Mouse (Mus musculus) cerebellum, adult (tissue): ENCODE results near the gene Rbm25.
"Not testable (repeated sequence)": the region's sequence is repeated elsewhere in the genome, so short reads cannot be mapped to it uniquely, and the experiment has no call there.

Experiments used
- ATAC-seq: cut with Nextera tagmentation; 2 replicates; pipeline ENCODE4 v1.9.2; 2017; ENCODE audit warnings: mild to moderate bottlenecking, moderate library complexity, mixed read lengths; ENCODE audit not compliant: insufficient number of reproducible peaks, low FRiP score, low TSS enrichment

The Rbm25 gene

DNA sequence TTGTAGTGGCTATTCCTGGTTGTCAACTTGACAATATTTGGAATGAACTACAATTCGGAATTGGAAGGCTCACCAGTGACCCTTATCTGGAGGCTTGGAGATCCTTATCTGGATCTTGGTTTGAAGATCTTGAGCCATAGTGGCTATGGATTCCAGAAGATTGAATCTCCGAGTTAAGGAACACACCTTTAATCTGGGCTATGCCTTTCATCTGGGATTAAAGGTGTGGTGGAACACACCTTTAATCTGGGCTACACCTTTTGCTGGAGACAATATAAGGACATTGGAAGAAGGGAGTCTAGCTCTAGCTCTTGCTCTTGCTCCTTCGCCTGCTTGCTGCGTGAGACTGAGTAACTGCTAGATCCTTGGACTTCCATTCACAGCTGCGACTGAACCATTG is at the start of gene Rbm25:
Gene Rbm25 (plus strand): TSS at position 301 of the 400 bp plus-strand sequence.
- ATAC-seq: not testable (repeated sequence)

DNA sequence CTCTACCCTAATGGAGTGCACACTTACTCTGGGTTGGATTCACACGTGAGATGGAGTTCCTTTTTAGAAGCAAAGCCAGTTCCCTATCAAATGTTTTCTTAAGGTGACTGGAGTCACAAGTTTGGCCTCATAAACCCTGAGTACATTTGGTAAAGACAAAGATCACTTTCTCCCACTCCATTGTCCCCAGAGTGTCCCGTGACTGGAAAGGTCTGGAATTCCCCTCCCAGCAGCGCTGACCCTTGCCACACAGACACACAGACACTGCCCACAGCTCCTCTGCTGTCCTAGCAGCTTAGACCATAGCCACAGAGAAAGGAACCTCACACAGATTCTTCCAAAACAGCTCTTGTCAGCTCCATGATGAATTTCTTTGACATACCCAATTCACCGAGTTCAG is 48.9 kb upstream of the Rbm25 start:
- no peak for ATAC-seq

DNA sequence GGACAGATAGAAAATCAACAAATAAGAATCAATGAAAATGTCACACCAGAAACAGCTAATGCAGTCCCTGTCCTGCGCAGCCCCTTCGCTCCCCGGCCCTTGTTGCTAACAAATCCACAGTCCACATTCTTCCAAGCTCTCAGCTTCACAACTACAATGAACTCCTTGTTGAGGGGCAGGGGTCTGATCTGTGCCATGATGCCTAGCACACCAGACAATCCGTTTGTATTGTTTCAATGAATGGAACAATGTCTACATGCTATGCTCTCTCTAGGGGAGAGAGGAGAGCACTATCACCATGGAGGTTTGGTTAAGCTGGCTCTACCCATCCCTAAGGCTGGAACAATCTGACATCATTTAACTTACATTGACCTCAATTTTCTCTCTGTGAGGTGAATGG is 48.3 kb upstream of the Rbm25 start:
- ATAC-seq: no peak

DNA sequence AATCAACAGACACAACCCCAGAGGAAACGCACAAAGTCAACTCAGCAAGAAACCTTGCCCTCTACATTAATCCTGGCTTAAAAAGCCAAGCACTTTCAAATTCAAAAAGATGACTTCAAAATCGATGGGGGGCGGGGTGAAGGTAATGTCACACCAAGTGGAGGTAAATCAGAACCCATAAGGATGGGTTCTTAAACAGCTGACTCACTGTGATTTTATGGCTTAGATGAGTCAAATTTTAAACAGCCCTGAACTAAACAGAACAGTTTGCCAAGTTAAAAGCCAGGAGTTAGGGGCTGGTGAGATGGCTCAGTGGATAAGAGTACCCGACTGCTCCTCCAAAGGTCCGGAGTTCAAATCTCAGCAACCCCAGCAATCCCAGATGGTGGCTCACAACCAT is 44.4 kb upstream of the Rbm25 start:
- ATAC-seq: no peak

DNA sequence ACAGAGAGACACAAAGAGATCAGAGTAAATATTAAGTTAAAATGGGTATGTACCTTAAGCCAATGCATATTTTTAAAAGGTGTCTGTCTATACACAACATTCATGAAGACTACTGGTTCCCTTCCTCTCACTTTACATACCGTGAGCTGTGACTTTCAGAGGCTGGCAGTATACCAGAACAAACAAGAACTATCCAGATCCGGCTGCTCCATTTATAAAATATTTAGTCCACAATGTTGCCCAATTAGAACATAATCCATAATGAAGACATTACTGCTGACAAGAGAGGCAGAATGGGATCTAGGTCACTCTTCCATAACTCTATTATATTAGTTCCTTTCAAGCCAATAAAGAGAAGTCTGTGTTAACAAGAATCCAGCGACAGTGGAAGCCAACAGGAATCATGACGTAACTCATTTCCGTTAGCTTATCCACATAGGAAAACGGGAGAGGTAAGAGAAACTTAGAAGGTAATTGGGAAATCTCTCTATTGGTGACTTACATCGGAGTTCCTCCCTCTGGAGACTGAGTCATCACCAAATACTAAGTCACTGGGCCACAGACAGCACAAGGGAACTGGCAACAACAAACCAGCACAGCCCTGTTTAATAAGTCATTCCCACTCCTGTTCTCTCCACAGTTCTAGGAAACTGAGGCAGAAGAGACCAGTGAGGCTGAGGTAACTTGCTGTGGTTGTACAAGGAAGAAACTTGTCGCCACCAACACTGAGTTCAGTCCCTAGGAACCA is 39.1 kb upstream of the Rbm25 start:
- ATAC-seq: no peak

DNA sequence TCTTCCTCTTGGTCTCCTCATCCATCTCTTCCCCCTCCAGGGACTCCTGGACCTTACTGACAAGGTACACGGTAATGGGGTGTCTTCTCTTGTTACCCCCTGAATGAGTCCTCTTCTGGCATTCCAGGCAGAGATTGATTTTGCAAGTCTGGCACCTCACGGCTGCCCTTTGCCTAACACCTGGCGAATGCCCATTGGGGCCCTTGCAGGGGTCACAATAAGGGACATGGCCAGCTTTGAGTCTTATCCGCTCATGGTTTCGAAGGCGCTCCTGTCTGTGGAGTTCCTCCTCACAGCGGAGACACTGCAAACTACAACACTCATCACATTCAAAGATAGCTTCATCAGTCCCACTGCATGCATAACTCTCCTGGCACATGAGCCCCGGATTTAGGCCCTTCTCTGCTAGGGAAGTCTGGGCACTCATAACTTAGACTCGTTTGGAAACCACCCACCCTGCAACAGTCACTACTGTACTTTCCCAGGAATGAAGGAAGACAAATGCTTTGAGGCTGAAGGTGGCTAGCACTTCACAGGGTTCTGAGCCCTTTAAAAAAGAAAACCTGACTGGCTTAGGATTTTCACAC is 36.5 kb upstream of the Rbm25 start:
- no peak for ATAC-seq

DNA sequence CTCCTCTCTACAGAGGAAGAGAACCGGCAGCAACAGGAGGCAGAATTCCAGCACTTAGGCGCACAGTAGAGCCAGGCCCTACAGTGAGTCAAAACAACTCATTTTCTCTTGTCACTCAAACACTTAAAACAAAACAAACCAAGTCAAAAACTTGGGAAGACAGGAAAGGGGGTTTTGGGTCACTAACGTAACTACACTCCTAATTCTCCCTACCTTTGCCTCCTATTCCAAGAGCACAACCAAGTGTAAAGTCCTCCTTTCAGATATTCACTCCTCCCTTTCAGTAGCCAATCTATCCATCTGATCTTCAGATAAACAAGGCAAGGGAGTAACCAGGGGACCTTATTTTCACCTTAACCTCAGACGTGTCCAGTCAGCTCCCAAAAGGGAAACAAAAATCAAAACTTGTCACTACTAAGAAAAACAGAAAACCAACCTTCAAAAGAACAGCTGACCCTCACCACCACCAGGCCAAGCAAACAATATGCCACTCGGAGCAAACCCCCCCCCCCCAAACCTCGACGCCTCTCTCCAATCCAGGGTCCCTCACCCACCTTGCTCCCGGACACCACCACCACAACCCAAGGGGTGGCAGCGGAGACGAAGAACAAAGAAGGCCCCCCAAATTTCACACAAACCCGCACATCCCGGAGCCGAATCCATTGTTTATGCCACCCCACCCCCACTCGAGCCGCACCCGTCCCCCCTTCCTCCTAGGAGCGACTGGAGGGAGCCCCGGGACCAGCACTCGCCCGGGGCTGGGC is 34.7 kb upstream of the Rbm25 start:
- peak; percentile 20; the same call in 1 of the 2 replicates for ATAC-seq

DNA sequence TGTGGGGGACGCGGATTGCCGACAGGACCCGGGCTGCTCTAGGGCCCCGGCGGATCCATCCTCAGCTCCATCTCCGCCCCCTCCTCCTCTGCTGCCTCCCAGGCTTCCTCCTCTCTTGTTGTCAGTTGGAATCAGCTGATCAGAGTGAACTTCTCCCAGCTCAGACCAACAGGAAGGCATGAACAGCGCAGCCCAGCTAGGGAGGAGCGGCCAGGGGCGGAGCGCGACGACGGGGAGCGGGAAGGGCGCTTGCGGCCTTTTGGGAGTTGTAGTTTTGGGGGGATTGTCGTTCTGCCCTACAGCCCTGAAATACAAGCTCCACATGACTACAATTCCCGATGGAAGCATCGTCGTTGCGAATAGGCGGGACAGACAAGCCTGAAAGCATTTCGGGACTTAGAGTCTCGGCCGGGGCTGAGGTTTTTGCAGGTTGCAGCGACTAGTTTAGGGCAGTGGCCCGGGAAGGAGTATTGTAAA is 34.0 kb upstream of the Rbm25 start, which contains the start of gene Zfyve1:
Gene Zfyve1 (minus strand): TSS at position 198 of the 477 bp plus-strand sequence.
- ATAC-seq: peak; percentile 100

DNA sequence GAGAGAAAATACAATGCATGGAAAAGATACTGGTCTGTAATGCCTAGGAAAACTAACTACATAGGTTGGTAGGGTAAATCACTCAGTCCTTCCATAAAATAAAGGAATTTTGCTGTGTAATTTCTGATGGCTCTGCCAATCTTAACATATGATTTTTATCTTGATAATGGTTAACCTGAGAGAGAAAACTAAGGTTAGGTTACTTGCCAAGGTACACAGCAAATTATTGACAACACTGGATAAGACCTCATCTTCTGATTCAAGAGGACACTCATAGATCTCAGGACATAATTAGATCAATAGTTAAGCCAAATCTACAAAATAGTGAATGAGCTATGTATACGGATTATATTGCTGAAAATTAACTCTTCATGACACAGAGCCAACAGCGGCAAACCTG is 33.2 kb upstream of the Rbm25 start:
- ATAC-seq: no peak

DNA sequence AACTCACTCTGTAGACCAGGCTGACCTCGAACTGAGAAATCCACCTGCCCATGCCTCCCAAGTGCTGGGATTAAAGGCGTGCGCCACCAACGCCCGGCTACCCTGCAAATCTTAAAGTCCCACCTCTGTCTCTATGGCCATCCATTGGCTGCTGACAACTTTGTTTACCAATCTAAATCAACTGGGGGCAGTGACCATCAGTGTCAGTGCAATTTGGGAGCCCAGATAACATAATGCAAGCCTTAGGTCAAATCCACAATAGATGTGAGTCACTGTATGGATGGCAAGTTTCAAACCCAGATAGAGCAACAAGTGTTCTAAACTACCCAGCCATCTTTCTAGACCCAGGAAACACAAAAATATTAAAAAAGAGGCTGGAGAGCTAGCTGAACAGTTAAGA is 28.8 kb upstream of the Rbm25 start:
- ATAC-seq: no peak

DNA sequence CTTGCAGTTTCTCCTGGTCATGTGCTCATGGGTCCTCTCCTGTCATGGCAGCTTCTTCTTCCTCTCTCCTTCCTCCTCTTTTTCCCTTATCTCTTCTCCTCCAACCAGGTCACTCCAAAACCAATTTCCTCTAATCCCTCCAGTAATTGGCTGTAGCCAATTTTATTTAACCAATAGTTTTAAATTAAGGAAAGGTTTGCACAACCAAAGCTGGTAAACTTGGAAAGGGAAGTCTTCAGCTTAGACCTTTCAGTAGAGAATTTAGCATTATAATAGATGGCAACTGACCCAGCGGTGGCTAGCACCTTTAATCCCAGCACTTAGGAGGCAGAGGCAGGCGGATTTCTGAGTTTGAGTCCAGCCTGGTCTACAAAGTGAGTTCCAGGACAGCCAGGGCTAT is 24.6 kb upstream of the Rbm25 start:
- ATAC-seq: not testable (repeated sequence)

DNA sequence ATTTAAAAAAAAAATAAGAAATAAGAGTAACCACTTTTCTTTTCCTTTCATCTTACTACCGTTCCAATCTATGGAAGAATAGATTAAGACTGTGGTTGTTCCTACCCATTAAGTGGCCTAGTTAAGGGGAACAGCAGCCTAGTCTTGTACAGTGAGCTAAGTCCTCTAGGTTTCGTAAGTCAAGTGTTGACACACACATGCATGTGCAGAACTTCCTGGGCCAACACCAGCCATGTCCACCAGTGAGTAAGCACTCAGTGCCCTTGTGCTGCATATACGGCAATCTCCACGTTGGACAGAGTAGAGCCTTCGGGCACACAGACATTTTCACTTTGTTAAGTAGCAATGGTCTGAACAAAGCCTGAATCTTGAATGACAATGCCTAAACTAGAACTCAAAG is 13.8 kb upstream of the Rbm25 start:
- ATAC-seq: no peak

DNA sequence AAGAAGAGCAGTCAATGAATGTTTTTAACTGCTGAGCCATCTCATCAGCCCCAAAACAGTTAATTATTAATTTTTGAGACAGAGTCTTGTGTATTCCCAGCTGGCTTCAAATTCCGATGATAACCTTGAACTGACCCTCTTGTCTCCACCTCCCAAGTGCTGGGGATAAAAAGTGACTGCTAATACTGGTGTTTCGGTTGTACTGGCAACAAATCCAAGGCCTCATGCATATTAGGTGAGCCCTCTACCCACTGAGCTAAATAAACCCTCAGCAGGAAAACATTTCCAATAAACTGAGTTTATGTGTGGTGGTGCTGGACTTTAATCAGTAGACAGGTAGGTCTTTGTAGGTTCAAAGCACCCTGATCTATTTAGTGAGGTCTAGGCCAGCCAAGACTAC is 12.1 kb upstream of the Rbm25 start:
- ATAC-seq: no peak

DNA sequence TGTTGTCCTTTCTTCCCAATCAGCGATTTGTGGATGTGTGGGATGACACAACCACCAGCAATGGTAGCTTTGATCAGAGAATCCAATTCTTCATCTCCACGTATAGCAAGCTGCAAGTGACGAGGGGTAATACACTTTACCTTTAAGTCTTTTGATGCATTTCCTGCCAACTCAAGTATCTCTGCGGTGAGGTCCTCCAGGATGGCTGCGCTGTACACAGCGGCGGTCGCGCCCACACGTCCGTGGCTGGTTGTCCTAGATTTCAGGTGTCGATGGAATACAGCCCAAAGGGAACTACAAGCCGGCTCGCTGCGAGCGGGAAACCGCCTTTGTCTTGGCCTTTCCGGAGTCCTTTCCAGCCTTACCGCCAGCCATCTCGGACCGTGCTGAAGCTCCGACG is 10.3 kb upstream of the Rbm25 start:
- not testable (repeated sequence) for ATAC-seq

DNA sequence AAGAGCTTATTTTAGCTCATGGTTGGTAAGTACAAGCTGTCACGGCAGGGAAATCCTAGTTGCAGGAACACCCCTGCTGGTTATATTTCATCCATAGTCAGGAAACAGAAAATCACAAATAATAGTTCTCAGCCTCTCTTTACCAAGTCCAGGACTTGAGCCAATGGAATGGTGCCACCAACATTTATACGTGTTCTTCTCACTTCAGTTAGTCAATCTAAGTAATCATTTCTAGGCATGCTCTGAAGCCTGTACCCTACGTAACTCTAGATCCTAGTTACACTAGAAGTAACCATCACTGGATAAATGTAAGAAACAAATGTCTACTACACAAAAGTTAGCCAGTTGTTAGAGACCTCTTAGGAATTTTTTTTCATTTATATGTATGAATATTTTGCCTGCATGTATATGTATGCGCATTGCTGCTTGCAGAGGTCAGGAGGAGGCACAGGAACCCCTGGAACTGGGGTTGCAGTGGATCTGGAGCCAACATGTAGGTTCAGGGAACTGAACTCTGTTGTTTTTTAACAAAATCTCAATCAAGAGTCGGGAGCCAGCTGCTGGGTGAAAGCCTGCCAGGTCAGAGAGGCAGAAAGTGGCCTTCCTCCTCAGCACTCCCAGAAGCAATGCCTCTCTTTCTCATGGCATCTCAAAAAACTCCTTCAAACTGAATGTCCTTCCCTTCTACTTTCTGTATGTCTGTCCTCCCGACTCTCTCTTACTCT is 8.8 kb upstream of the Rbm25 start:
- no peak for ATAC-seq

DNA sequence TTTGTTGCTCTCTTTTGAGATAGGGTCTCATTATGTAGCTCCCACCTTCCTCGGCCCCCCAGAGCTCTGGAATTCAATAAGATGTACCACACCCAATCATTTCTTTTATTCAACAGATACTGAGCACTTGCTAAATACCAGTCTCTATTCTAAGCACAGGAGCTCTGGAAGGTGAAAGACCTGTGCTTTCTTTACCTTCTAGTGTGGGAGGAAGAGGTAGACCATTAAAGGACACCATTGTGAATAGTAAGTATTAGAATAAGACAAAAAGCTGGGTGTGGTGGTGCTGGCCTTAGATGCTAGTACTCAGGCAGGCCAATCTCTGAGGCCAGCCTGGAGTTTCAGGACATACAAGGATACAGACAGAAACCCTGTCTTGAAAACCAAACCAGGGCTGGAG is 6.7 kb upstream of the Rbm25 start:
- ATAC-seq: no peak

DNA sequence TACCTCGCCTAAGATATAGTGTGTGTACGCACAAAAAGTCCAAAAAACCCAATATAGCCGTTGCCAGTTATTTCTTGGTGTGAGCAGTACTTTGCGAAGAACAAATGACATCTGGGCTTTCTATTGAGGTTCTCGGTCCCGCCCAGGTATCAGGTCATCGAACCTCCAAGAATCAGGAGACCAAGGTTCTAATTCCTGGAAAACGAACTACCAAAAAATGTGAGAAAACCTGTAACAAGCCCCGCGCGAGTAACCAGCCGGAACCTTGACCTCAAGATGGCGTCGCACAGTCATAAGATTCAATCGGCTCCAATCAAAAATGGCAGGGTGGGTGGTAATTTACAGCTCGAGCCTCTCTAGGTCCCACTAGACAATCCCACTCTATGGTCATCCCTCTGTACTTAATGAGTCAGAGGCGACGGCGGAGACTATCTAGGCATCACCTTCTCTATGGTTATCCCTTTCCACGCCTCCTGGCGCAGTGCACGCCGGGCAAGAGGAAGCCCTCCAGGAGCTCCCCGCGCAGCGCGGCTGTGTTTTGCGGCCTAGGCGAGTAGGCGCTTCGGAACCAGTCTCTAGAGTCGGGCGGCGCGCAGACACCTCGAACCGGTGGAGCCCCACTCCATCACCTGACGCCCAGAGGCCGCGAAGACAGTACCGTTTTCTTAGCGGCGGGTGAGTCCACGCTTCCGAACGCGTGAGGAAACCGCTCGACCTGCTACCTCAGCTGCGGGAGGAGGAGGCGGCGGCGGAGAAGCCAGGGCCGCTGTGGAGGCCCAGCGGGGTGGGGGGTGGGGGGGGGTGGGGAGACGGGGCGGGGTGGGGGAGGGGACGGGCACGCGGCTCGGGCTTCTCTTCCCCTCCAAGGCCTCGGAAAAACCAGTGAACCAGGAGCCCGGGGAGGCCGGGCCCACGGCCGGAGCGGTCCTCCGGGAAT is 975 bp downstream of the Rbm25 start:
- peak; percentile 100 for ATAC-seq

DNA sequence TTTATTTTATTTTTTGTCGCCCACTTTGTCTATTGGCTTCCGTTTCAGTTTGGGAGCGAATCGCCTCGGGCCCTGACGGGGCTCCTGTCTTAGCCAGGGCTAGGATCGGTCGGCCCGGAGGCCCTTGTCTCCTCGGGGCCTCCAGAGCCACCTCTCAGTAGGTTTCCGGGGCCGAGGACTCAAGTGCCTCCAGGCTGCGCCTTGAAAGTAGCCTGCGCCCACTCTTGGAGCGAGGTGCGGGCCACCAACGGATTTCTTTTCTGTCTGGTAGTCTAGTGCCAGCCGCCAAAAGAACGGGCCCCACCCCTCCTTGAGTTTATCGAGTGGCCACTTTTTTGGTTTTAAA is 1.6 kb downstream of the Rbm25 start:
- ATAC-seq: peak; percentile 42; the same call in 1 of the 2 replicates

DNA sequence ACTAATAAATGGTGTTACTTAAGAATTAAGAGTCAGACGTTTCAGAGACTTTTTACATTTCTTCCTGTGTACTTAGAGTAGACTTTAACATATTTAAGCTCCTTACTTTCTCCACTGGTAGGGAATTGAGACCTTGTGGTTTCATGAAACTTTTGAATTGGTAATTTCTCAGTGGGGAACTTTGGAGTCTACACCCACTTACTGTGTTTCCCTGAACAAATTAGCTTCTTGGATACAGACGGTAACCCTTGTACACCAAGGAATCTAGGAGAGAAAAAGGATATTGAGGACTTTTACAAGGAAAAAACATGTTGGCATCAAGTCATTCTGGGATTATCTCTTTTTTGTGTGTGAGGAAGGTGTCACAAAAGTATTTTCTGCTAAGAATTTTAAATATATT is 2.8 kb downstream of the Rbm25 start:
- ATAC-seq: no peak

DNA sequence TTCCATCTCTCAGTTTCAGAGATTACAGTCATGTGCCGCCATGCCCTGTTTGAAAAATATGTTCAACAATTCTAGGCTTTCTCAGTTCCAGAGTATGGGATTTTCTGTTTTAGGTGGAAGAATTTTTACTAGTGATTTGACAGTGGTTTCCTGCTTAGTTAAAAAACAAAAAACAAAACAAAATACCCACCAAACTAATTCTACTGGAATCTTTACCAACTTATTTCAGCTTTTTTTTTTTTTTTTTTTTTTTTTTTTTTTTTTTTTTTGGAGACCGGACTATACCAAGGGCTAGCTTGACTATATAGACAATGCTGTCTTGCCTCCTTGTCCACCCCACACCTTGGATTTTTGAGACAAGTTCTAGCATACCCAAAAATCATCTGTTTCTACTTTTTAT is 10.2 kb downstream of the Rbm25 start:
- no peak for ATAC-seq
